Mouse (Mus musculus) heart, postnatal 0 days (tissue): ENCODE measurements around the gene Pkig.

Source experiments
- CTCF ChIP-seq: IDR thresholded peaks from 2 replicates; pipeline ENCODE4 v1.5.1; 2016; ENCODE audit warnings: antibody characterized with exemption, control low read depth, low read depth
- EP300 ChIP-seq: IDR thresholded peaks from 2 replicates; pipeline ENCODE4 v1.6.1; 2016; ENCODE audit warnings: antibody characterized with exemption, low read depth

GRCm38 (mm10) chr2:163670872-163671594, 12.8 kb downstream of the Pkig start:
- TF ChIP-seq CTCF (no peak), EP300 (no peak)
